Mouse (Mus musculus) layer of hippocampus, adult 6 months (tissue): Measurements from ENCODE around the gene Krt14. TPM values are rescaled to one million over a fixed set of nuclear protein-coding genes. Genes with fewer than 3 reads are reported as not detected.

ENCODE experiments used
- long read RNA-seq, 2 experiments: library from polyadenylated mRNA; unstranded; transcript quantifications; one replicate each; pipeline ENCODE4 v2.0.0; 2019 to 2020
- polyA plus RNA-seq: library from polyadenylated mRNA; unstranded; fragments of <200 nt; fragmentation: Nextera tagmentation; gene quantifications from 2 replicates; pipeline ENCODE4 v1.2.3, GENCODE M21; 2021

Krt14 gene
- 0.13 TPM in 1 of 2 replicates, not detected in the other for polyA plus RNA-seq
- long read RNA-seq, experiment 1: 0 reads
- long read RNA-seq, experiment 2: 0 reads

GRCm38 (mm10) chr11:100207498-100207897 is at the start of gene Krt14:
Gene Krt14 (minus strand): TSS chr11:100207548.

GRCm38 (mm10) chr11:100248852-100249465 is 41.6 kb upstream of the Krt14 start, which contains the start of gene Krt16:
Gene Krt16 (minus strand): TSS chr11:100248902.

GRCm38 (mm10) chr11:100192992-100193391 is 14.4 kb downstream of the Krt14 start, which contains the start of gene Krt9:
Gene Krt9 (minus strand): TSS chr11:100193246.

Other genes starting within 250 kb of the Krt14 start
- not detected in 2 replicates for gene Krtap29-1, start 228.5 kb downstream of the Krt14 start, polyA plus RNA-seq
- not detected in 2 replicates for gene Krtap16-1, start 221.0 kb downstream of the Krt14 start, polyA plus RNA-seq
- gene Krtap17-1, start 213.6 kb downstream of the Krt14 start, polyA plus RNA-seq: not detected in 2 replicates
- gene Krt33a, start 191.3 kb downstream of the Krt14 start, polyA plus RNA-seq: not detected in 2 replicates
- gene Krt33b, start 177.7 kb downstream of the Krt14 start, polyA plus RNA-seq: not detected in 2 replicates
- not detected in 2 replicates for gene Krt34, start 166.0 kb downstream of the Krt14 start, polyA plus RNA-seq
- not detected in 2 replicates for gene Krt31, start 157.0 kb downstream of the Krt14 start, polyA plus RNA-seq
- not detected in 2 replicates for gene Krt32, start 119.3 kb downstream of the Krt14 start, polyA plus RNA-seq
- not detected in 2 replicates for gene Krt35, start 111.3 kb downstream of the Krt14 start, polyA plus RNA-seq
- gene Krt36, start 101.9 kb downstream of the Krt14 start, polyA plus RNA-seq: not detected in 2 replicates
- gene Krt13, start 86.0 kb downstream of the Krt14 start, polyA plus RNA-seq: not detected in 2 replicates
- gene Krt15, start 71.6 kb downstream of the Krt14 start, polyA plus RNA-seq: 3.1 and 4.5 TPM in 2 replicates
- gene Krt19, start 58.9 kb downstream of the Krt14 start, polyA plus RNA-seq: 0.36 TPM in 1 of 2 replicates, not detected in the other
- 0.33 and 0.45 TPM in 2 replicates for gene Krt9, start 14.3 kb downstream of the Krt14 start, polyA plus RNA-seq
- not detected in 2 replicates for gene Krt16, start 41.4 kb upstream of the Krt14 start, polyA plus RNA-seq
- gene Krt17, start 53.5 kb upstream of the Krt14 start, polyA plus RNA-seq: 0.15 and 0.26 TPM in 2 replicates
- gene Krt42, start 62.3 kb upstream of the Krt14 start, polyA plus RNA-seq: 0.13 TPM in 1 of 2 replicates, not detected in the other
- 517 and 668 TPM in 2 replicates for gene Eif1, start 112.3 kb upstream of the Krt14 start, polyA plus RNA-seq
- gene Gast, start 126.9 kb upstream of the Krt14 start, polyA plus RNA-seq: 0.40 TPM in 1 of 2 replicates, not detected in the other
- gene Hap1, start 148.6 kb upstream of the Krt14 start, polyA plus RNA-seq: 27.8 and 29.6 TPM in 2 replicates
- 35.2 and 59.0 TPM in 2 replicates for gene Jup, start 190.2 kb upstream of the Krt14 start, polyA plus RNA-seq
- gene P3h4, start 207.3 kb upstream of the Krt14 start, polyA plus RNA-seq: 17.5 and 18.0 TPM in 2 replicates
- 8.8 and 10.2 TPM in 2 replicates for gene Fkbp10, start 208.1 kb upstream of the Krt14 start, polyA plus RNA-seq
- 42.8 and 48.5 TPM in 2 replicates for gene Nt5c3b, start 234.3 kb upstream of the Krt14 start, polyA plus RNA-seq
- gene Klhl10, start 234.4 kb upstream of the Krt14 start, polyA plus RNA-seq: 0.31 and 0.34 TPM in 2 replicates